Mouse (Mus musculus): ENCODE data around the gene Fkbp14. TPM values are rescaled to one million over a fixed set of nuclear protein-coding genes. Genes with fewer than 3 reads are reported as not detected.

The Fkbp14 gene
- total RNA-seq, 2 experiments from 2014 or later: 3.4 to 6.3 TPM

- DNase-seq: no peak
- intact Hi-C loops (cut with DNase I): no loop called here
- TF ChIP-seq CTCF (IDR thresholded peaks at IDR 0.05): no peak
- Histone ChIP-seq H3K27ac (no peak overlapping the region), H3K4me3 (no peak overlapping the region)
These were observed 61.6 kb downstream of the Fkbp14 start for GRCm38 (mm10) chr6:54535485-54535884.

GRCm38 (mm10) chr6:54531048-54531481 lies 66.0 kb downstream of the Fkbp14 start:
- Histone ChIP-seq H3K4me3 (no peak overlapping the region), H3K27ac (no peak overlapping the region)
- no peak for TF ChIP-seq CTCF (IDR thresholded peaks at IDR 0.05)
- DNase-seq: peak; percentile 69
- intact Hi-C loops (cut with DNase I): no loop called here

GRCm38 (mm10) chr6:54530182-54530581 lies 66.9 kb downstream of the Fkbp14 start:
- H3K27ac ChIP-seq: no peak overlapping the region
- no peak for TF ChIP-seq CTCF (IDR thresholded peaks at IDR 0.05)
- H3K4me3 ChIP-seq: no peak overlapping the region
- DNase-seq: no peak
- intact Hi-C loops (cut with DNase I): no loop called here

GRCm38 (mm10) chr6:54528666-54529065 lies 68.4 kb downstream of the Fkbp14 start:
- no peak overlapping the region for H3K4me3 ChIP-seq
- no peak for DNase-seq
- H3K27ac ChIP-seq: no peak overlapping the region
- no peak for TF ChIP-seq CTCF (IDR thresholded peaks at IDR 0.05)
- intact Hi-C loops (cut with DNase I): no loop called here

Other genes starting within 250 kb of the Fkbp14 start
- gene Wipf3, start 167.7 kb downstream of the Fkbp14 start, total RNA-seq (2021): 10 to 100 TPM; 11.3 to 14.3 TPM
- 1 to 10 TPM; 1.4 to 1.6 TPM for gene Scrn1, start 30.8 kb downstream of the Fkbp14 start, total RNA-seq (2021)
- gene Plekha8, start 2.2 kb downstream of the Fkbp14 start, total RNA-seq (2021): 1 to 10 TPM; 3.3 to 4.0 TPM
- gene Mturn, start 84.3 kb upstream of the Fkbp14 start, total RNA-seq (2021): 1 to 10 TPM; 6.3 to 9.8 TPM
- 10 to 100 TPM; 12.6 to 14.9 TPM for gene Znrf2, start 219.6 kb upstream of the Fkbp14 start, total RNA-seq (2021)

All from gastrocnemius, adult 2 months (tissue).